Mouse (Mus musculus) right cerebral cortex, postnatal 25 days (tissue): ENCODE measurements around the gene 2010111I01Rik.

Experiments used
- DNase-seq: peaks from one replicate; pipeline ENCODE4 v3.0.0; 2022

2010111I01Rik gene

DNA sequence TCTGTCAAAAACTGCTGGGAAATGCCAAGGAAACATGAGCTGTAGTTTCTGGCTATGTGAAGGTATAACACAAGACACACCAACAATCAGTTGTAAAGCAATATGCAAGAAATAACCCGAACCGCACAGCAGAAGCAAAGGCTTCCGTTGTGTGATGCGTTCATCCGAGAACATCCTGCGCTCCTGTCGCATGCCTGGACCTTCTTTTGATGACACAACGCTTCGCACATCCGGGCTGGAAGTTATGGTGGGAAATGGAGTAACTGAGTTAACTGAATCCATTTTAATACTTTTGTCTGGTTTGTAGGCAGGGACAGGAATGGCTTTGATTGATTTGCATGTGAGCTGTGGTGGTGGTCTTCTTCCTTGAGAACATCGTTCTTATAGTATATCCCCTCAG lies 282.9 kb downstream of the 2010111I01Rik start:
- no peak for DNase-seq

- DNase-seq = no peak
These were observed 283.6 kb downstream of the 2010111I01Rik start for GRCm38 (mm10) chr13:63248318-63248717.

DNA sequence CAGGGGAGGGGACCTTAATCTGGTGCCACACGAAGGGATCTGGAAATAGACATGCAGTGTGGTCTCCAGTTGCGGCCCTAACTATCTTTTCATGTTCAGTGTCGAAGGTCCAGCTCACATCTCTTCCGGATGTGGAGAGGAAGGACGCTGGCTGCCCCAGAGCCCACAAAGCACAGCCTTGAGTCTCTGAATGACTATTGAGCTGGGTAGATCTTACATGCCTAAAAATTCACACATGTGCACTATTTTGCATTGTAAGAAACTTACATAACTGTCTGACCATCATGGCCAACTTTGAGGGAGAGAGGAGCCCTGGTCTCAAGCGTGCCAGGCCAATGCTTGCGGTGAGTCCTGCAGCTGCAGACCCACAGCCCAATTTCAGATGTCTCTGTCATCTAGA lies 284.5 kb downstream of the 2010111I01Rik start:
- DNase-seq = no peak

DNA sequence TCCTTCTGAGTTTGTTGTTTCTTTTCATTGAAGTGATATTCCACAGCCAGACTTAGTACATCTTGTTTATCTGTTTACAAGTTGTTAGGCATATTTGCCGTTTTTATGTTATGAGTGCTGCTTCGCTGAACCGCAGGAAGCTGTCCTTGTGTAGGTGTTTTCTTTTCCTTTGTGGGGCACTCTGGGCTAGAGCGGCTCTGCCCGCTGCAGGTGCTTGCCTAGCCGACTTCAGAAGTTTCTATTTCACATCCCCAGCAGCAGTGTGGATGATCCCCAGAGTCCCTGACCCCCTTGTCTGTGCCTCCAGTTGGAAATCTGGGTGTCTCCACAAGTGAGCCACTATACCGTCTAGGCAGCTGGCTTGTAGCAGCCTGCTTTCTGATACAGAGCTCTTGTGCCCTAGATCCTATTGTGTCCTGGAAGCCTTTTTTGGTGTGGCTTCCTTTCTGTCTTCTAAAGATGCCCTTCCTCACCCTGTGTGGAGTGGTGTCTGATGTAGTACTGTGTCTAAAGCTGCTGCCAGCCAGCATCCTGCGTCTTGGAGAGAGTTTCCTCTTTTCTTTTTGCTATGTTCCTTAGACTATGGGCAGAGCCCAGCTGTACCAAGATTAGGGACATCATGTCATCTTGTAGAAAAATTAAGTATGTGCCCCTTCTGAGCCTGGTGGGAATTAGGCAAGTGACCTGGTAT lies 285.2 kb downstream of the 2010111I01Rik start:
- no peak for DNase-seq

GRCm38 (mm10) chr13:63250441-63250980 lies 285.8 kb downstream of the 2010111I01Rik start:
- DNase-seq = no peak

- no peak for DNase-seq
These were observed 286.6 kb downstream of the 2010111I01Rik start for GRCm38 (mm10) chr13:63251118-63251889.

GRCm38 (mm10) chr13:63252295-63253010 lies 287.8 kb downstream of the 2010111I01Rik start:
- no peak for DNase-seq

DNA sequence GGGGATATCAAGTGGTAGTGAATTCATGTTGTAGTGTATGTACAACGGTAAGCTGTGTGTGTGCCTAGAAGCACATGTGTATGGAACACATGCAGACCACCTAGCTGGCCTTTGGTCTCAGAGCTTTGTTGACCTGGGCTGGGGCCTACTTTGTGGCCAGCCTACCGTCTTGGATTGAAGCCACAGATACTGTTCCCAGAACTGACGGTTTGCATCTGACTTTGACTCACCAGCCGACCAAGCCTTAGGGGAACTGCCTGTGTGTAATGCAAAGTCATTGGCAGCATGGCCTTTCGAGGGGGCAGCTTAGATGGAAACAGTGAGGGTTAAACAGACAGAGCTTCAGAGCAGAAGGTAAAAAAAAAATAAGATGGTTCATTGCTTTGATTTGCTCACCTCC lies 288.5 kb downstream of the 2010111I01Rik start:
- no peak for DNase-seq

DNA sequence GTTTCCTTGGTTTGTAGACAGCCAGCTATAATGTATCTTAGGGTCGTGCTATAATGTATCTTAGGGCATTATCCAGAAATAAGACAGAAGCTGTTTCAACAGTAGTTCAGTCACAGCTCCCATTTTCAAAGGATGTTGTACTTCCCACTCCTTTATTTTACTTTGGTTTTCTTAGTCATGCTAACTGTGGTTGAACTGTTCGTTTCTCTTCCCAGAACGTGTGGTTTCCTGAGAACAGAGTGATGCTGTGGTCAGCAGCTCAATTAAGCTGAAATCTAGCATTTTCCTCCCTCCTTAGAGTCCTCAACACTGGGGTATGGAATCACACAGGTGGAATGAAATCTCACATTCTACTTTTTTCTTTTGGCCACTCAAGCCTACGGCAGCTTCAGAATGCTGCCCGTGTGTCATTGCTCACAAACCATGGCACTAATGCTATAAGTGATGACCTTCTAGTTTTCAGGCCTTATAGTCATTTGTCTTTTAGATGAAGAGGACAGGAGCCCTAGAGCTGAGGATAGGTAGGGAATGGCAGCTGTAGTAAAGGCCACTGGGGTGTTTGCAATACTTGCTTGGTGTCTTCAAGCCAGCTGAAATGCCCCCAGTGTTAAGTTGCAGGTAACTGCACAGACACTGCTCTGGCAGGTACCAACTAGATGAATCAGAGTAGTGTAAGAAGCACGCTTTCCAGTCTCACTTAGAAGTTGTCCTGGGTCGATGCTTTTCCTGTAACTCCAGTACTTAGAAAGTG lies 289.4 kb downstream of the 2010111I01Rik start:
- DNase-seq = no peak

DNA sequence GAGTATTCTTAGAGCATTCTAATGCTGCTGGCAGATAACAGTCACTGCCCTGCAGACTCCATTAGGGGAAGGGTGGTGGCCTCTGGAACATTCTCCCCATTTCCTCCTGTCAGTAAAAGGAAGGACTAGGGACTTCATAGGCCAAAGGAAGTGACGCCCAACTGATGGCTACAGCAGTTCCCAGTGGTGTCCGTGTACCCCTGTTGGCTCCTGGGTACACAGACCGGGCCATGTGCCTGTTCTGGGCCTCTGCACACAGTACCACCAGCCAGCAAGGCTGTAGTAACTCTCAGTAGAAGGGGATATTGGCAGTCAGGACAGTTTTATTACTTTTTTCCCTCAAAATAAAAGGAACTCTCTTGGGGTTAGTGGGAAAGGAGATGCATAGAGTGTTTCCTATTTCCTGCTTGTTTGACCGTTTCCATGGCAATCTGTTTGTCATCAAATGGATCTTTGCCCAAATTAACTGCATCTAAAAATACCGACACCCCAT lies 290.9 kb downstream of the 2010111I01Rik start:
- peak; percentile 8 for DNase-seq

- no peak for DNase-seq
These were observed 291.5 kb downstream of the 2010111I01Rik start for GRCm38 (mm10) chr13:63256146-63256545.

GRCm38 (mm10) chr13:63256807-63257206 lies 292.1 kb downstream of the 2010111I01Rik start:
- no peak for DNase-seq

- DNase-seq = no peak
These were observed 293.5 kb downstream of the 2010111I01Rik start for GRCm38 (mm10) chr13:63258167-63258582.

GRCm38 (mm10) chr13:63258671-63259070 lies 294.0 kb downstream of the 2010111I01Rik start:
- no peak for DNase-seq

- no peak for DNase-seq
These were observed 295.4 kb downstream of the 2010111I01Rik start for GRCm38 (mm10) chr13:63260133-63260532.

DNA sequence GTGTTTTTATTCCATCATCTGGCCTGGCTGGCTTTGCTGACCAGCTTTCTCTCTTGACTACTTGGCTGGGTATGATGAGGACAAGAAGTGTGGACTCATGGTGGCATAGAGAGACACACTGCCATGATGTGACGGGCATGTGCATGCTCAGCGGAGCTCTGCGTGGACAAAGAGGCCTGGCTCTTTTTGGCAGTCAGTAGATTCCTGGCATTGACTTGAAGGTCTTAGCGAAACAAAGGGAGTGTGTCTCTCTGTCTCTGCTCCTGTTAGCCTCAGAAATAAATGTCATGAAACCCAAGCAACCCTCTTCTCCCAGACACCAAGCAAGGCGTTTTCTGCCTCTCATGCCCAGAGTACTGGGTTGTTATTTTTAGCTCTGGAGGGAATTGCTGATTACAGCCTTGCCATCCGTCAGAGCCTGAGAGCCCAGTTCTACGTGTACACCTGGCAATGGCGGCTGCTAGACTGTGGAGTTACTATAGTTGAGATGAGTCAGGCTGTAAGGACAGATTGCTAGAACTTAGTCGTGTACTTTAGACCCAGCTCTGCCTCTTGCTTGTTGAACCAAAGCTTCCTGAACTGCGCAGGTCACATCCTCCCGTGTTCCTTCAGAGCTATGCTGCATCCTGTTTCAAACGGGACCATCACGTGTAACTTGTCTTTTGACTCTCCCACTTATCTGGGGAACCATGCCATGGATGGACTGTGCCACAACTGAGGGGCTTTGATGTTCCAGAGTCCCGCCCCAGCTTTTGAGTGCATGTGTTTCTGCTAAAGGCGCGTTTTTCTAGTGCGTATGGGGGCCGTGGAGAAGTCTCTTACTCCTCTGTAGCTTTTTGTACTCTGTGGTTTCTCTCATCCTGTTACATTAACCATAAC lies 296.3 kb downstream of the 2010111I01Rik start:
- no peak for DNase-seq

DNA sequence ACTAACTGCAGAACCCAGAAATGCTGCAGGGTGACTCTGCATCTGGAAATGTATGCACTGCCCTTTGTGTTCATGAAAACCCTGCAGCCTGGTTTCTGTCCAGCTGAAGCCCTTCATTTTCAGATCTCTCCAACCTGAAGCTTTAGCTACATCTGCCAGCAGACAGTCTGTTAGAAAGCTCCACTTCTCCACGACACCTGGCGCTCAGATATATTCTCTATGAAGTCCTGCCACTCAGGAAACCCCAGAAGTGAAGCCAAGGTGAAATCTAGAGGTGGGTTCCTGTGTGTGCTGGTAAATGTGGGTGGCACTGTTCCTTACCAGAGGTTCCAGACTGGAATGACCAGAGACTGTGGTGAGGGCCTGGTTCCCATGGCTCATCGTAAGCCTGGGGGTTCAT lies 297.0 kb downstream of the 2010111I01Rik start:
- DNase-seq = no peak

DNA sequence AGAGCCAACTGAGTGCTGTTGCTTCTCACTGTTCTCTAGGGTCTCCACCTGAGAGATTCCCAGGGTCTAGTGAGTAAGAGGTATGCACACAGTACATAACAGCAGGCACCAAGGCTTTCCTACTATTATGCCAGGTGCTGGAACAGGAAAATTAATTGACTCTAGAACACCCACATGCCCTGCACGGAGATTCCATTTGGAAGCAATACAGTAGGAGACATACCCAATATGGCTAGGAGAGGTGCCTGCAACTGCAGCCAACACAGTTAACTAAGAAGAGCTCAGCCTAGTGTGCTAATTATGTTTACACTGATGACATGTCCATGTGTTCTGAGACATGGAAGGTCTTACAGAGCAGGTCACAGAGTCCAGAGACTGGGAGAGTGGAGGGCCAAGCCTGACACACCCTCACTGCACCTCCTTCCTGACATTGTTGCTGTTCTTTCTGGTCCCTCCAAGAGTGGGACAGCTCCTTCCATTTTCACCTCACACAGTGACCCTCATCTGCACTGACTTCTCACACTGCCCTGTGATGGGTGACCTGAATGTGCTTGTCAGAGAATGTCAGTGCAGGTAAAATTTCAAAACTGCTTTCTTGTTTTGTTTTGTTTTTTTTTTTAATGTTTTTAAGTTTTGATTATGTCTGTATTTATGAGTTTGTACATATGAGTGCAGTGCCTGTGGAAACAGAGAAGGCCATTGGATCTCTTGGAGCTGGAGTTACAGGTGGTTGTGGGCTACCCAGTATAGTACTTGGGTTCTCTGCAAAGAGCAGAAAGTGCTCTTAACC lies 297.7 kb downstream of the 2010111I01Rik start:
- no peak for DNase-seq

DNA sequence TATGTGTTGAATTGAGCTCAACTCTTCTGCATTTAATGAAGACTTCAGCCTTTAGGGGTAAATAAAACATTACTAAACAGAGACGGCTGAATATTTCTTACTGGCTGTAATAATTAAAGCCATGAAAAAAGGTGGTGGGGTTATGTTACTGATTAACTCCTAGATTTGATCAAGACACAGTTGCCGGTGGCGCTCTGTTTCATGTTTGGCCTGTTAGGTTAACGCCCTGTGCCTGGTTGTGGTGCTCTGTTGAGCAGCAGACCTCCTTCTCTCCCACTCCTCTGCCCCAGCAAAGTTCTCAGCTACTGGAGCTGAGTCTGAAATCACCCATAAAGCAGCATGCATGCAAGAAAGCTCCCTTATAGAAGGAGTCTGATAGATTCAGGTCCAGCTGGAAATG lies 303.7 kb downstream of the 2010111I01Rik start:
- DNase-seq = no peak

- DNase-seq = no peak
These were observed 304.1 kb downstream of the 2010111I01Rik start for GRCm38 (mm10) chr13:63268776-63269175.

GRCm38 (mm10) chr13:63270191-63270590 lies 305.5 kb downstream of the 2010111I01Rik start:
- no peak for DNase-seq
